Mouse (Mus musculus) stomach, embryonic 14.5 days (tissue): Measurements from ENCODE around the gene Gm20835. TPM values are rescaled to one million over a fixed set of nuclear protein-coding genes. Genes with fewer than 3 reads are reported as not detected.
"Not testable (repeated sequence)": the region's sequence is repeated elsewhere in the genome, so short reads cannot be mapped to it uniquely, and the experiment has no call there.

Experiments used
- ATAC-seq: fragments of 200-750 bp; cut with Nextera tagmentation; 2 replicates; pipeline ENCODE4 v1.8.0; 2017; ENCODE audit warnings: low read depth, moderate TSS enrichment; ENCODE audit not compliant: insufficient number of reproducible peaks, insufficient read depth, low FRiP score
- H3K27ac ChIP-seq: fragments of 300-500 bp; sonication (generic); 2 replicates; pipeline ENCODE4 v1.5.1; 2014; ENCODE audit warnings: mild to moderate bottlenecking, low read length, moderate library complexity, mixed read lengths
- H3K27me3 ChIP-seq: fragments of 300-500 bp; sonication (generic); 2 replicates; pipeline ENCODE4 v1.6.1; 2014; ENCODE audit warnings: low read length, control low read depth, mixed read lengths; ENCODE audit not compliant: control insufficient read depth, insufficient read depth
- H3K36me3 ChIP-seq: fragments of 300-500 bp; sonication (generic); 2 replicates; pipeline ENCODE4 v1.6.1; 2014; ENCODE audit warnings: mild to moderate bottlenecking, control low read depth, low read length, moderate library complexity, mixed read lengths; ENCODE audit not compliant: control insufficient read depth, insufficient read depth
- H3K4me1 ChIP-seq: fragments of 300-500 bp; sonication (generic); 2 replicates; pipeline ENCODE4 v1.6.1; 2014; ENCODE audit warnings: low read length, control low read depth, mixed read lengths; ENCODE audit not compliant: control insufficient read depth, insufficient read depth
- H3K4me2 ChIP-seq: fragments of 300-500 bp; sonication (generic); replicated peaks from 2 replicates; pipeline ENCODE4 v1.6.1; 2014; ENCODE audit warnings: low read depth, low read length, control low read depth
- H3K4me3 ChIP-seq: fragments of 300-500 bp; sonication (generic); 2 replicates; pipeline ENCODE4 v1.5.1; 2014; ENCODE audit warnings: low read depth, low read length, control low read depth
- H3K9ac ChIP-seq: fragments of 300-500 bp; sonication (generic); replicated peaks from 2 replicates; pipeline ENCODE4 v1.6.1; 2014; ENCODE audit warnings: low read depth, mild to moderate bottlenecking, control low read depth, low read length, moderate library complexity, mixed read lengths
- H3K9me3 ChIP-seq: fragments of 300-500 bp; sonication (generic); 2 replicates; pipeline ENCODE4 v1.6.1; 2016; ENCODE audit warnings: low read depth, low read length, control low read depth; ENCODE audit not compliant: control insufficient read depth
- WGBS: fragments of 180-500 bp; shearing (Covaris S2); extraction: QIAGEN DNeasy Blood & Tissue Kit; methylation state at CpG from one replicate; pipeline ENCODE4 v1.1.7; 2014; 5-methylcytosine and 5-hydroxymethylcytosine counted together
- polyA plus RNA-seq: library from polyadenylated mRNA; unstranded; fragments of >200 nt; fragmentation: Nextera tagmentation; extraction: Ambion mirVana; gene quantifications from 2 replicates; pipeline ENCODE4 v1.2.1, GENCODE M21; 2014

The Gm20835 gene
- polyA plus RNA-seq = not detected in 2 replicates

- not testable (repeated sequence) for H3K9ac ChIP-seq, H3K27ac ChIP-seq, ATAC-seq, H3K4me2 ChIP-seq, H3K36me3 ChIP-seq, H3K9me3 ChIP-seq, H3K4me1 ChIP-seq, H3K27me3 ChIP-seq, H3K4me3 ChIP-seq
- WGBS = no CpG with 5 or more reads among the region's 6 CpGs
Observed at GRCm38 (mm10) chrY:36735190-36735589, at the start of gene Gm20835. TSS of gene Gm20835 (minus strand) at chrY:36735290.
